Mouse (Mus musculus) liver, adult 2 months (tissue): ENCODE measurements around the gene Vars2.

Experiments used
- CTCF ChIP-seq: fragments of 200-500 bp; IDR thresholded peaks from 2 replicates; pipeline ENCODE4 v1.5.1; 2011; ENCODE audit warnings: low read depth, low read length, control low read depth
- POLR2A ChIP-seq: fragments of 200-500 bp; IDR thresholded peaks from 2 replicates; pipeline ENCODE4 v1.6.1; 2011; ENCODE audit warnings: low read length, control low read depth; ENCODE audit not compliant: insufficient read depth; ENCODE audit errors: extremely low read depth

GRCm38 (mm10) chr17:35703751-35704271, 36.4 kb upstream of the Vars2 start:
- no peak for TF ChIP-seq CTCF
- TF ChIP-seq POLR2A, result no peak
